Mouse (Mus musculus): ENCODE measurements around the gene Klhdc7b.

Gene Klhdc7b

GRCm38 (mm10) chr15:89384617-89385016, at the start of gene Klhdc7b:
TSS of gene Klhdc7b (plus strand) at chr15:89384917.
- in situ Hi-C loops (cut with MseI, MboI) = no loop called here

- in situ Hi-C loops (cut with MseI, MboI) = no loop called here
Measured at GRCm38 (mm10) chr15:89336422-89336821, 48.3 kb upstream of the Klhdc7b start.

GRCm38 (mm10) chr15:89339696-89340095, 45.0 kb upstream of the Klhdc7b start:
- in situ Hi-C loops (cut with MseI, MboI) = no loop called here

- in situ Hi-C loops (cut with MseI, MboI) = no loop called here
Measured at GRCm38 (mm10) chr15:89340136-89340535, 44.6 kb upstream of the Klhdc7b start.

- in situ Hi-C loops (cut with MseI, MboI) = no loop called here
Measured at GRCm38 (mm10) chr15:89341678-89342077, 43.0 kb upstream of the Klhdc7b start.

- in situ Hi-C loops (cut with MseI, MboI) = no loop called here
Measured at GRCm38 (mm10) chr15:89343325-89343724, 41.4 kb upstream of the Klhdc7b start.

- in situ Hi-C loops (cut with MseI, MboI) = no loop called here
Measured at GRCm38 (mm10) chr15:89350447-89350846, 34.3 kb upstream of the Klhdc7b start.

- in situ Hi-C loops (cut with MseI, MboI) = no loop called here
Measured at GRCm38 (mm10) chr15:89351302-89351701, 33.4 kb upstream of the Klhdc7b start.

GRCm38 (mm10) chr15:89352054-89352453, 32.7 kb upstream of the Klhdc7b start:
- in situ Hi-C loops (cut with MseI, MboI) = no loop called here

- in situ Hi-C loops (cut with MseI, MboI) = no loop called here
Measured at GRCm38 (mm10) chr15:89352795-89353194, 31.9 kb upstream of the Klhdc7b start.

- in situ Hi-C loops (cut with MseI, MboI) = no loop called here
Measured at GRCm38 (mm10) chr15:89353837-89354236, 30.9 kb upstream of the Klhdc7b start.

- in situ Hi-C loops (cut with MseI, MboI) = no loop called here
Measured at GRCm38 (mm10) chr15:89354455-89354854, 30.3 kb upstream of the Klhdc7b start.

GRCm38 (mm10) chr15:89355241-89356187, 29.2 kb upstream of the Klhdc7b start, which contains the start of the genes Lmf2 and Ncaph2:
TSS of gene Lmf2 (minus strand) at chr15:89355659.
TSS of gene Ncaph2 (plus strand) at chr15:89355719.
- in situ Hi-C loops (cut with MseI, MboI) = no loop called here

GRCm38 (mm10) chr15:89356372-89356771, 28.3 kb upstream of the Klhdc7b start:
- in situ Hi-C loops (cut with MseI, MboI) = no loop called here

GRCm38 (mm10) chr15:89358784-89359183, 25.9 kb upstream of the Klhdc7b start:
- in situ Hi-C loops (cut with MseI, MboI) = no loop called here

GRCm38 (mm10) chr15:89363051-89363450, 21.7 kb upstream of the Klhdc7b start:
- in situ Hi-C loops (cut with MseI, MboI) = no loop called here

GRCm38 (mm10) chr15:89365141-89365551, 19.6 kb upstream of the Klhdc7b start:
- in situ Hi-C loops (cut with MseI, MboI) = no loop called here

- in situ Hi-C loops (cut with MseI, MboI) = no loop called here
Measured at GRCm38 (mm10) chr15:89372068-89372467, 12.6 kb upstream of the Klhdc7b start.

GRCm38 (mm10) chr15:89372536-89372935, 12.2 kb upstream of the Klhdc7b start:
- in situ Hi-C loops (cut with MseI, MboI) = no loop called here

- in situ Hi-C loops (cut with MseI, MboI) = no loop called here
Measured at GRCm38 (mm10) chr15:89373027-89373761, 11.5 kb upstream of the Klhdc7b start.

GRCm38 (mm10) chr15:89373762-89374248, 10.9 kb upstream of the Klhdc7b start, which contains the start of gene Sco2:
TSS of gene Sco2 (minus strand) at chr15:89373846.
- in situ Hi-C loops (cut with MseI, MboI) = no loop called here

GRCm38 (mm10) chr15:89374340-89374739, 10.4 kb upstream of the Klhdc7b start:
- in situ Hi-C loops (cut with MseI, MboI) = no loop called here
